Mouse (Mus musculus) lung, postnatal 0 days (tissue): ENCODE measurements at regions not wholly inside any gene's neighbourhood (a gene's known extent, or its start where the extent isn't known, plus 50 kb on each side); places are given as distances from the start of the nearest gene placed in this dataset.

Source experiments
- ATAC-seq: fragments of 200-750 bp; cut with Nextera tagmentation; 2 replicates; pipeline ENCODE4 v1.8.0; 2017; ENCODE audit warnings: moderate library complexity
- DNase-seq: peaks from one replicate; pipeline ENCODE4 v3.0.0-alpha.2; 2016; ENCODE audit warnings: low spot score
- H3K27ac ChIP-seq: fragments of 300-500 bp; sonication (generic); 2 replicates; pipeline ENCODE4 v1.5.1; 2014; ENCODE audit warnings: antibody characterized with exemption, mild to moderate bottlenecking, low read length, mixed read lengths
- H3K27me3 ChIP-seq: fragments of 300-500 bp; sonication (generic); replicated peaks from 2 replicates; pipeline ENCODE4 v1.6.1; 2014; ENCODE audit warnings: low read length, mixed read lengths; ENCODE audit not compliant: insufficient read depth
- H3K36me3 ChIP-seq: fragments of 300-500 bp; sonication (generic); 2 replicates; pipeline ENCODE4 v1.6.1; 2014; ENCODE audit warnings: low read length, mixed read lengths; ENCODE audit not compliant: insufficient read depth
- H3K4me1 ChIP-seq: fragments of 300-500 bp; sonication (generic); 2 replicates; pipeline ENCODE4 v1.6.1; 2014; ENCODE audit warnings: antibody characterized with exemption, low read depth, low read length, mixed read lengths; ENCODE audit not compliant: insufficient read depth
- H3K4me2 ChIP-seq: fragments of 300-500 bp; sonication (generic); replicated peaks from 2 replicates; pipeline ENCODE4 v1.6.1; 2014; ENCODE audit warnings: low read depth, mild to moderate bottlenecking, low read length, moderate library complexity, mixed read lengths
- H3K4me3 ChIP-seq: fragments of 300-500 bp; sonication (generic); 2 replicates; pipeline ENCODE4 v1.5.1; 2014; ENCODE audit warnings: low read depth, low read length
- H3K9ac ChIP-seq: fragments of 300-500 bp; sonication (generic); replicated peaks from 2 replicates; pipeline ENCODE4 v1.6.1; 2014; ENCODE audit warnings: low read depth, mild to moderate bottlenecking
- H3K9me3 ChIP-seq: fragments of 300-500 bp; sonication (generic); 2 replicates; pipeline ENCODE4 v1.6.1; 2016; ENCODE audit warnings: low read length, mixed read lengths
- CTCF ChIP-seq: IDR thresholded peaks from 2 replicates; pipeline ENCODE4 v1.5.1; 2016; ENCODE audit warnings: antibody characterized with exemption, mild to moderate bottlenecking
- EP300 ChIP-seq: IDR thresholded peaks from 2 replicates; pipeline ENCODE4 v1.6.1; 2016; ENCODE audit warnings: antibody characterized with exemption, mild to moderate bottlenecking, control low read depth
- WGBS: fragments of 180-500 bp; shearing (Covaris S2); extraction: QIAGEN DNeasy Blood & Tissue Kit; methylation state at CpG from one replicate; pipeline ENCODE4 v1.1.7; 2014; 5-methylcytosine and 5-hydroxymethylcytosine counted together

GRCm38 (mm10) chrX:7474831-7475230, 98.6 kb upstream of the Foxp3 start:
- no peak overlapping the region for H3K4me2 ChIP-seq
- H3K36me3 ChIP-seq: no peaks in the 10 kb centered on the region
- WGBS: 55% methylated on average over 2 of the region's 2 CpGs
- H3K9ac ChIP-seq: no peak overlapping the region
- no peaks in the 10 kb centered on the region for H3K4me1 ChIP-seq
- ATAC-seq (no peak), DNase-seq (no peak)
- H3K27me3 ChIP-seq: no peaks in the 10 kb centered on the region
- no peak overlapping the region for H3K27ac ChIP-seq
- no peak overlapping the region for H3K4me3 ChIP-seq
- TF ChIP-seq CTCF: no peak
- no peak for TF ChIP-seq EP300
- H3K9me3 ChIP-seq: no peaks in the 10 kb centered on the region

- ATAC-seq (no peak), DNase-seq (peak; percentile 53)
- Histone ChIP-seq H3K27me3 (no peaks in the 10 kb centered on the region), H3K27ac (no peak overlapping the region), H3K4me3 (no peak overlapping the region), H3K9me3 (no peaks in the 10 kb centered on the region), H3K4me2 (no peak overlapping the region), H3K4me1 (no peaks in the 10 kb centered on the region), H3K36me3 (no peaks in the 10 kb centered on the region), H3K9ac (no peak overlapping the region)
- 32% methylated on average over 2 of the region's 2 CpGs for WGBS
- TF ChIP-seq CTCF (peak; percentile 65), EP300 (no peak)
Measured at GRCm38 (mm10) chrX:7473814-7474213, 98.2 kb upstream of the Usp27x start.

DNA sequence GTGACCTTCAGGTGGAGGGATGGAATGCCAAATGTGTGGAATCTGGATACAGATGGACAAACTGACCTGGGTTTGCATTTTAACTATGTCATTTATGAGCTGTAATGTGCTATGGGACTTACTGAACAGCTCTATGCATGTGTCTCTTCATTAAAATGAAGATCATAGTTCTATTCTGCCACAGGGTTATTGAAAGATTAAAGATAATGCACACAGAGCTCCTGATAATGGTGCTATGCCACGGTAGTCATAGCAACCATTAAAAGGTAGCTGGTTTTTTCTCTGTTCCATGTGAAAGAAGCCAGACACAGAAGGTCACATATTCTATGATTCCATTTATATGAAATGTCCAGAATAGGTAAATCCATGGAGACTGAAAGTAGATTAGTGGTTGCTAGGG, 94.2 kb upstream of the Usp27x start:
- ATAC-seq (no peak), DNase-seq (no peak)
- Histone ChIP-seq H3K9ac (no peak overlapping the region), H3K9me3 (no peaks in the 10 kb centered on the region), H3K27ac (no peak overlapping the region), H3K27me3 (no peaks in the 10 kb centered on the region), H3K4me2 (no peak overlapping the region), H3K4me3 (no peak overlapping the region), H3K4me1 (no peaks in the 10 kb centered on the region), H3K36me3 (no peaks in the 10 kb centered on the region)
- WGBS: 73% methylated on average over 1 of the region's 1 CpGs
- TF ChIP-seq CTCF (no peak), EP300 (no peak)

DNA sequence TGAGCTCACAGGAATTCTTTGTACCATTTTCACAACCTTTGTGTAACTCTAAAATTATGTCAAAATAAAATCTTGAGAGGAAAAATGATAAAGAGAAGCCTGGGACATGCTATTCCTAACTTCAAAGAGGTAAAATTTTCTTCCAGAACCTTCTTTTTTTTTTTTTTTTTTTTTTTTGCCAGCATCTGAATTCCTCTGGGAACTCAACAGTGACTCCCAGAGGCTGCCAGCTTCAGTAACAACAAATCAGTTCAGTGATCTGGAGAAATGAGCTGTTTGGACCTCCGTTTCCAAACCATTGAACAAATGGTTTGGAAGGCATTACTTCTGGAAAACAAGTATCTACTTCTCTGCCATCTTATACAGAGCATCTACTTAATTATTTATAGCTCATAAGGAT, 92.4 kb upstream of the Usp27x start:
- Histone ChIP-seq H3K27me3 (no peaks in the 10 kb centered on the region), H3K27ac (no peak overlapping the region), H3K36me3 (no peaks in the 10 kb centered on the region), H3K4me2 (no peak overlapping the region), H3K9ac (no peak overlapping the region), H3K9me3 (no peaks in the 10 kb centered on the region), H3K4me1 (no peaks in the 10 kb centered on the region), H3K4me3 (no peak overlapping the region)
- no peak for TF ChIP-seq EP300
- TF ChIP-seq CTCF: peak; percentile 46
- ATAC-seq (no peak), DNase-seq (peak; percentile 31)
- 42% methylated on average over 1 of the region's 1 CpGs for WGBS

DNA sequence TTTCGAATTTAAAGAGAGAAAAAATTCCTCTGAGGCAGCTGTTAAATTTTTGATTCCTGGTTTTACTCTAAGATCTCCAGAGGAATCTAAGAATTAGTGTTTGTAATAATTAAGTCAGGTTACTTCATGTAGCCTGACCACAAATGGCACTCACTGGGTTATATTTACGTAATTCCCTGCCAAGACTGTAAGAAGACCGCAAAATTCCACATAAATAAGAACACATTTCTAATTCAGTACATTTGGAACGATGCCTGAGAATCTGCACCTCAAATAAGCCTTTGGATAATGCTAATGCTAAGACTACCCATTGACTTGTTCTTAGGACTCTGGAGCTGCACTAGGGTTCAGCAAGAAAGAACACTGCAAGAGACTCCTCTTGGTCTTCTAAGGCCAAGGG, 81.2 kb upstream of the Usp27x start:
- Histone ChIP-seq H3K4me1 (no peaks in the 10 kb centered on the region), H3K27ac (no peak overlapping the region), H3K4me2 (no peak overlapping the region), H3K4me3 (no peak overlapping the region), H3K27me3 (no peaks in the 10 kb centered on the region), H3K9ac (no peak overlapping the region), H3K9me3 (no peaks in the 10 kb centered on the region), H3K36me3 (no peaks in the 10 kb centered on the region)
- ATAC-seq (no peak), DNase-seq (no peak)
- WGBS: 52% methylated on average over 4 of the region's 4 CpGs
- TF ChIP-seq EP300 (no peak), CTCF (no peak)

- no peaks in the 10 kb centered on the region for H3K27me3 ChIP-seq
- DNase-seq (no peak), ATAC-seq (no peak)
- no peak overlapping the region for H3K9ac ChIP-seq
- H3K4me3 ChIP-seq: no peak overlapping the region
- H3K27ac ChIP-seq: no peak overlapping the region
- H3K36me3 ChIP-seq: no peaks in the 10 kb centered on the region
- no peak for TF ChIP-seq EP300
- no peak for TF ChIP-seq CTCF
- 64% methylated on average over 3 of the region's 3 CpGs for WGBS
- no peak overlapping the region for H3K4me2 ChIP-seq
- no peaks in the 10 kb centered on the region for H3K9me3 ChIP-seq
- H3K4me1 ChIP-seq: no peaks in the 10 kb centered on the region
Measured at GRCm38 (mm10) chrX:7445035-7445434, 69.4 kb upstream of the Usp27x start.

- no peaks in the 10 kb centered on the region for H3K9me3 ChIP-seq
- no peak overlapping the region for H3K4me3 ChIP-seq
- no peaks in the 10 kb centered on the region for H3K4me1 ChIP-seq
- no peaks in the 10 kb centered on the region for H3K36me3 ChIP-seq
- ATAC-seq (no peak), DNase-seq (no peak)
- TF ChIP-seq EP300 (no peak), CTCF (no peak)
- no peak overlapping the region for H3K27ac ChIP-seq
- 30% methylated on average over 6 of the region's 6 CpGs for WGBS
- no peak overlapping the region for H3K4me2 ChIP-seq
- no peak overlapping the region for H3K9ac ChIP-seq
- H3K27me3 ChIP-seq: no peaks in the 10 kb centered on the region
Measured at GRCm38 (mm10) chrX:7444583-7444982, 69.0 kb upstream of the Usp27x start.
